Mouse (Mus musculus) kidney, postnatal 10 days (tissue): ENCODE data around the gene Ccdc89.
A peak's percentile ranks its signal among the peaks of the same experiment; 100 is the strongest.

ENCODE experiments used
- DNase-seq: peaks from one replicate; pipeline ENCODE4 v3.0.0; 2021; ENCODE audit warnings: mixed read lengths

The Ccdc89 gene

GRCm38 (mm10) chr7:90475793-90476312, 49.5 kb downstream of the Ccdc89 start, which contains the start of gene Tmem126b:
Tmem126b (minus strand) TSS chr7:90476001.
- peak; percentile 99 for DNase-seq

DNA sequence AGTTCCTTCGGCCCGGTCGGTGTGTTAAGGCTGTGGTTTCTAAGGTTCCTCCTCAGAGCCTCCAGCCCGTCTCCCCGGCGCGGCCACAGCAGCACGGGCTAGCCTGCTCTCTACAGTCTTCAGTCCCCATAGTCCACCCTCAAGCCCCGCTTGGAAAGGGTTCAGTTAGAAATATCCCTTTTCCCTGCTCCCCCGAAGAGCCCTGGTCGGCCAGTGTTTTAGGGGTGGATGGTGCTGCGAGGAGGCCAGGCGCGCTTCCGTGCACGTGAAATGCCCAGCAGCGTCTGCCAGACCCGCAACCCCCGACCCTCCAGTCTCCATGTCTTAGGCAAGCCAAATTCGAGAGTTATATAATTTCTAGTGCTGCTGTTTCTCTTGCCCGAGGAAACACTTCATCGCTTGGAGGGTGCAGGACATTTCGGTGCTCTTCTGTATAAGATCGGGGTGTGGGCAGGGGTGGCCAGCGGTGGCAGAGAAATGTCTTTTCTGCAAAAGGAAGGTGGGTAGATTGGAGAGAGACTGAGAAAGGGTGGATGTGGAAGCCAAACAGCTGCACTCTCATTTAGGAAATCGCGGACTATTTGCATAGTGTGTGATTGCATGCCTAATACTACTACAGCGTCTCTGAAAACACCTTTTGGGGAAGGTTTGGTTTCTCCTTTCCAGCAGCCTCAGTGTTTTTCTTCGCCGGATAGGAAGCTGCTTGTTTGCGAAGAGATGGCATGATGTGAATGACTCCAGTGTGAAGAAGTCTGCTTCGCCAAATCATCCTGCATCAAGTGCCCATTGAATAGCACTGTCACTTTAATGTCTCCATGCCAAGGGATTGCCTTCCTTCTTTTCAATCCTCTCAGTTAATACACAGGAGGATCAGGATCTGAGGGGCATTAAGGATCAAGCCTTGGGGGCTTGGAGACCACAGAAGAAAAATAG, 50.2 kb downstream of the Ccdc89 start, which contains the start of gene Dlg2:
TSS of gene Dlg2 (plus strand) at position 360 of the 933 bp plus-strand sequence.
- no peak for DNase-seq
